Mouse (Mus musculus) lung, embryonic 15.5 days (tissue): ENCODE results near the gene Abhd8. TPM values are rescaled to one million over a fixed set of nuclear protein-coding genes. Genes with fewer than 3 reads are reported as not detected.

Source experiments
- ATAC-seq: fragments of 200-750 bp; cut with Nextera tagmentation; 2 replicates; pipeline ENCODE4 v1.8.0; 2017; ENCODE audit warnings: moderate number of reproducible peaks, borderline replicate concordance; ENCODE audit not compliant: low FRiP score, low TSS enrichment; ENCODE audit errors: extremely low read depth
- H3K27ac ChIP-seq: fragments of 300-500 bp; sonication (generic); 2 replicates; pipeline ENCODE4 v1.5.1; 2015; ENCODE audit warnings: moderate library complexity, mild to moderate bottlenecking, inconsistent platforms
- H3K27me3 ChIP-seq: fragments of 300-500 bp; sonication (generic); 2 replicates; pipeline ENCODE4 v1.6.1; 2015; ENCODE audit warnings: inconsistent platforms
- H3K36me3 ChIP-seq: fragments of 300-500 bp; sonication (generic); 2 replicates; pipeline ENCODE4 v1.6.1; 2015; ENCODE audit warnings: inconsistent platforms
- H3K4me1 ChIP-seq: fragments of 300-500 bp; sonication (generic); 2 replicates; pipeline ENCODE4 v1.6.1; 2015; ENCODE audit warnings: inconsistent platforms
- H3K4me2 ChIP-seq: fragments of 300-500 bp; sonication (generic); 2 replicates; pipeline ENCODE4 v1.6.1; 2015; ENCODE audit warnings: inconsistent platforms, mild to moderate bottlenecking, moderate library complexity
- H3K4me3 ChIP-seq: fragments of 300-500 bp; sonication (generic); 2 replicates; pipeline ENCODE4 v1.5.1; 2015; ENCODE audit warnings: mild to moderate bottlenecking, inconsistent platforms
- H3K9ac ChIP-seq: fragments of 300-500 bp; sonication (generic); 2 replicates; pipeline ENCODE4 v1.6.1; 2015; ENCODE audit warnings: inconsistent platforms
- H3K9me3 ChIP-seq: fragments of 300-500 bp; sonication (generic); 2 replicates; pipeline ENCODE4 v1.6.1; 2016; ENCODE audit warnings: inconsistent platforms
- WGBS: fragments of 180-500 bp; shearing (Covaris S2); methylation state at CpG from one replicate; pipeline ENCODE4 v1.1.7; 2015; 5-methylcytosine and 5-hydroxymethylcytosine counted together
- polyA plus RNA-seq: library from polyadenylated mRNA; unstranded; fragments of >200 nt; fragmentation: Nextera tagmentation; extraction: Ambion mirVana; gene quantifications from 2 replicates; pipeline ENCODE4 v1.2.1, GENCODE M21; 2015

Gene Abhd8
- polyA plus RNA-seq, 1 experiment from 2014 or later: 51.3 TPM

DNA sequence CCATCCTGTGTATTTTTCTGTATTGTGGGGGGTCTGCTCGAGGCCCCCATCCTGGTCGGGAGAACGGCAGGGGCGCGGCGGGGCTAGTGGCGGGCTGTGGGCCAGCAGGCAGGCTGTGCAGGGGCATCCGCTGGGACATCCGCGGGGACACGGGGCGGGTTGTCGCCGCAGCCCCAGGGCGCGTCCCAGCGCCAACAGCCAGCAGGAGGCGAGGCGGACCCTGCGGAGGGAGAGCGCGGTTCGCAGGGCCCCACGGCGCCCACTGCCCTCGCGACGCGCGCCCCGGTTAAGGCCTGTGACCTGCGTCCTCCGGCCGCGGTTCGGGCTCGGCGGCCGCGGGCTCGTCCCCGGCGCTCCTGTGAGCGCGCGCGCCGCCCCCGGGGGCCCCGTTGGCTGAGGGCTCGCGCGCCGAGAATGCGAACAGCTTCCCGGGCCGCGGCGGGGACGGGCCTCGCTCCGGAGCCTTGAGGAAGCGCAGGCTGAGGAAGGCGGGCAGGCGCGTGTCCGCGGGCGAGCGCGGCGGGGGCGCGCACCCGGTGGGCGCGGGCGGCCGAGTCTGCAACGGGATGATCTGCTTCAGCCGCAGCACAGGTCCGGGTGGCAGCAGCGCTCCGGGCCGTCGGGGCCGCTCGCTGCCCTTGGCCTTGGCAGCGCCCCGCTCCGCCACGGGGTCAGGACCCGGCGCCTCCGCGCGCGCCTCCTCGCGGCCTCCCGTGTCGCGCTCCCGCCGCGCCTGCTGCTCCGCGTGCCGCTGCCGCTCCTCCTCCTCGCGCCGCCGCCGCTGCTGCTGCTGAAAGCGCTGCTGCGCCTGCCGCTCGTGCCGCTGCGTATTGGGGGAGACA is 12.9 kb upstream of the Abhd8 start:
- Histone ChIP-seq H3K4me2 (peak overlapping the region; percentile 91), H3K4me3 (peak overlapping the region; percentile 68), H3K9ac (peak overlapping the region; percentile 62), H3K27me3 (no peaks in the 10 kb centered on the region), H3K4me1 (peaks cover 21% of the 10 kb centered on the region), H3K9me3 (no peaks in the 10 kb centered on the region), H3K36me3 (peaks cover 37% of the 10 kb centered on the region), H3K27ac (peak overlapping the region; percentile 93)
- under 1% methylated on average over 109 of the region's 121 CpGs for WGBS
- ATAC-seq: peak; percentile 76

DNA sequence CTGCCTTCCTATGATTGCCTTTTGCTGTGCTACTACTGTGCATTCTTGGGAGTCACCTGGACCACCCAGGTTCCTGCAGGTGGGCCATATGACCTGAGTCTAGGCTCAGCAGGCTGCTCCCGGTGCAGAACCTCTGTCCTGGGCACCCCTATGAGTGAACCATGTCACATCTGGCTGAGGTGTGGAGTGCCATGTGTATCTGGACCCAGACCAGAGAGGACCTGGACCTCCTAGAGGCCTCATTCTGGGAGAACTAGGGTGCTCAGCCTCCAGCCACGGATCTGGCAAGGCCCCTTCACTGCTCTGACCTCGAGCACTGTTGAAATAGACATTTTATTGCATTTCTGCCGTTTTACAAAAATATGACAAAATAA is 12.2 kb upstream of the Abhd8 start:
- Histone ChIP-seq H3K27me3 (no peaks in the 10 kb centered on the region), H3K4me2 (peak overlapping the region; percentile 91), H3K4me1 (peaks cover 27% of the 10 kb centered on the region), H3K9ac (peak overlapping the region; percentile 62), H3K4me3 (peak overlapping the region; percentile 68), H3K9me3 (no peaks in the 10 kb centered on the region), H3K27ac (peak overlapping the region; percentile 93), H3K36me3 (peaks cover 36% of the 10 kb centered on the region)
- no peak for ATAC-seq
- 26% methylated on average over 4 of the region's 4 CpGs for WGBS

DNA sequence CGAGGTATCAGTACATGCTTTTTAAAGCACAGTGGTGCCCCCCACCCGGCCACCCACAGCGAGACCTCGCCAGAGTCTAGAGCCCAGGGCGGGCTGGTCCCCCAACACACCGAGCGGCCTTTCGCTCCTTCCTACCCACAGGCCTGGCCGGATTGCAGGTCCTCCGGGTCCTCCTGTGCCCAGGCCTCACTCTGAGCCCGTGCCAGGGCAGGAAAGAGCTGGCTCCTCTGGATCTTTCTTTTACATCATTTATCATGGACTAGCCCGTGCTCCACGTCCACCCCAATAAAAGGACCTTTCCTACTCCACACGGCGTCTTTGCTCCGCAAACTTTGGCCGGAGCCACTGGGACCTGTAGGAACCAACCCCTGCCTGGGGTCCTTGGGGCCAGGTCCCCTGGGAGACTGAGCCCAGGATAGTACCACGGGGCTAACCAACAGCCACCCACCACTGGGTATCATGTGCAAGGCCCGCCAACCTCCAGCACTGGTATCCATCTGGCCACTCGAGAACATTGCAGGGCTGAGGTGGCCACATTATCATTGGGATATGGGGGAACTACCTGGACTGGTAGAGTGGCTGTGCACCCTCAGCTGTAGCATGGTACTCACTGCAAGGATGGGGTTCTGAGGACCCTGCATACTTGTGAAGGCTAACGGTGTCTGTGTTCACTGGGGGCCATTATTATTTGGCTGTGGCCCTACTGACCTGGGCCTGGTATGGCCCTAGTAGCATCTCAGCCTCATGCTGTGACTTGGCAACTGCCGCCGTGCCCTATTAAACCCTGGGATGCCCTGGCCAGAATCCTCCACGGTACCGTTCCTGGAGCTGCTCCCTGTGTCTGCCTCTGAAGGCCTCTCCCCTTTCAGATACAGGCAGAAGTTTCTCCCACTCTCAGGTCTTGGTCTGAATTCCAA is 11.6 kb upstream of the Abhd8 start:
- Histone ChIP-seq H3K4me2 (peak overlapping the region; percentile 91), H3K9me3 (no peaks in the 10 kb centered on the region), H3K27me3 (no peaks in the 10 kb centered on the region), H3K4me1 (peaks cover 34% of the 10 kb centered on the region), H3K36me3 (peaks cover 32% of the 10 kb centered on the region), H3K9ac (no peak overlapping the region), H3K4me3 (no peak overlapping the region), H3K27ac (peak overlapping the region; percentile 93; the same call in 1 of the 2 replicates)
- 87% methylated on average over 25 of the region's 25 CpGs for WGBS
- no peak for ATAC-seq

- Histone ChIP-seq H3K4me3 (no peak overlapping the region), H3K9ac (no peak overlapping the region), H3K9me3 (no peaks in the 10 kb centered on the region), H3K36me3 (peaks cover 28% of the 10 kb centered on the region), H3K4me2 (no peak overlapping the region), H3K4me1 (peaks cover 40% of the 10 kb centered on the region), H3K27me3 (no peaks in the 10 kb centered on the region), H3K27ac (no peak overlapping the region)
- WGBS: 89% methylated on average over 18 of the region's 18 CpGs
- no peak for ATAC-seq
These were observed 10.9 kb upstream of the Abhd8 start for GRCm38 (mm10) chr8:71474344-71474743.

GRCm38 (mm10) chr8:71472601-71473386 is 9.3 kb upstream of the Abhd8 start:
- peaks cover 28% of the 10 kb centered on the region for H3K36me3 ChIP-seq
- no peak overlapping the region for H3K4me3 ChIP-seq
- H3K4me2 ChIP-seq: no peak overlapping the region
- no peak overlapping the region for H3K27ac ChIP-seq
- no peak for ATAC-seq
- no peaks in the 10 kb centered on the region for H3K27me3 ChIP-seq
- no peaks in the 10 kb centered on the region for H3K9me3 ChIP-seq
- peaks cover 40% of the 10 kb centered on the region for H3K4me1 ChIP-seq
- H3K9ac ChIP-seq: no peak overlapping the region
- WGBS: 78% methylated on average over 8 of the region's 8 CpGs

GRCm38 (mm10) chr8:71471861-71472260 is 8.4 kb upstream of the Abhd8 start:
- Histone ChIP-seq H3K4me2 (no peak overlapping the region), H3K27me3 (no peaks in the 10 kb centered on the region), H3K9ac (no peak overlapping the region), H3K36me3 (peaks cover 28% of the 10 kb centered on the region), H3K4me1 (peaks cover 31% of the 10 kb centered on the region), H3K4me3 (no peak overlapping the region), H3K9me3 (no peaks in the 10 kb centered on the region), H3K27ac (no peak overlapping the region)
- WGBS: 94% methylated on average over 17 of the region's 17 CpGs
- ATAC-seq: no peak

GRCm38 (mm10) chr8:71470913-71471255 is 7.4 kb upstream of the Abhd8 start:
- Histone ChIP-seq H3K9me3 (no peaks in the 10 kb centered on the region), H3K36me3 (peaks cover 28% of the 10 kb centered on the region), H3K27me3 (no peaks in the 10 kb centered on the region), H3K27ac (no peak overlapping the region), H3K4me1 (peaks cover 30% of the 10 kb centered on the region), H3K4me2 (0 out of 2 replicates have a peak overlapping the region, but pooled peaks have one; percentile 92), H3K9ac (no peak overlapping the region), H3K4me3 (no peak overlapping the region)
- 60% methylated on average over 5 of the region's 5 CpGs for WGBS
- ATAC-seq: no peak

DNA sequence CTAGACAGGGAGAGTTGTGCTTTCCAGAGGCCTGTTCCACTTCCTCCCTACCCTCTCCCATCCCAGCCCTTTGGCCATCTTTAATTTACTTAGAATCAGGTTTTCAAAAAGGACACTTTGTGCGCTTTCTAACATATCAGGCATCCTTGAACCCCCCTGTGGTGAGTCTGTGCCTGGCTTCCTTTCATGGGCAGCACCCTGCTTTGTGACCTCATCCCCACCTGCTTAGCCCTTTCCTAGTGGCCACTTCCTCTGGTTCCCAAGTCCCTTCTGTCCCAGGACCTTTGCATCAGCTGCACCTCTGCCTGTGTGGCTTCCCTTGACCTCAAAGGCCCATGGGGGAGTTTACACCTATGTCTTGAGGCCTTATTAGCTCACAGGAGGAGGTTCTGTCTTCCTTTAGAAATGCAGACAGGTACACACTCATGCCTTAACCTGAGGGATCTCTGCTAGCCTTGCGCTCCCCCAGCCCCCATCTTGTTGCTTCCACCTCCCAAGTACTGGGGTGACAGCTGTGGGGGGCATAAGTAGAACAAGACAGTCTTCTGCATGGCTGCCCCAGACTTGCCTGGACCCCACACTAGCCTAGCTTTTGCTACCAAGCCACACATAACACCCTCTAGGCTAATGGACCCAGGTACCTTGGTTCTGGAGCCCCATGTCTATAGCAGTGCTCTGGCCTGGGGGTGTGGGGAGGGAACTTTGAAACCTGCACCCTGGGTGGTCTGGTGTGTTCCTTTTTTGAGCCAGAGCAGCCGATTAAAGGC is 6.9 kb upstream of the Abhd8 start:
- Histone ChIP-seq H3K36me3 (peaks cover 28% of the 10 kb centered on the region), H3K4me3 (peak overlapping the region; percentile 93), H3K27me3 (no peaks in the 10 kb centered on the region), H3K9me3 (no peaks in the 10 kb centered on the region), H3K4me1 (peaks cover 30% of the 10 kb centered on the region), H3K4me2 (peak overlapping the region; percentile 92), H3K9ac (peak overlapping the region; percentile 77), H3K27ac (no peak overlapping the region)
- whole genome bisulfite sequencing: 73% methylated on average over 3 of the region's 3 CpGs
- no peak for ATAC-seq

- peak overlapping the region; percentile 92 for H3K4me2 ChIP-seq
- peaks cover 19% of the 10 kb centered on the region for H3K36me3 ChIP-seq
- peaks cover 29% of the 10 kb centered on the region for H3K4me1 ChIP-seq
- WGBS: 1% methylated on average over 24 of the region's 24 CpGs
- peak overlapping the region; percentile 77 for H3K9ac ChIP-seq
- H3K9me3 ChIP-seq: no peaks in the 10 kb centered on the region
- H3K4me3 ChIP-seq: peak overlapping the region; percentile 93
- H3K27ac ChIP-seq: peak overlapping the region; percentile 77
- H3K27me3 ChIP-seq: no peaks in the 10 kb centered on the region
- ATAC-seq: peak; percentile 19; the same call in 1 of the 2 replicates
These were observed 6.0 kb upstream of the Abhd8 start for GRCm38 (mm10) chr8:71469411-71469810.

- 1% methylated on average over 38 of the region's 52 CpGs for WGBS
- peaks cover 33% of the 10 kb centered on the region for H3K4me1 ChIP-seq
- peak within 1 kb of the TSS; percentile 92 for H3K4me2 ChIP-seq
- peak within 1 kb of the TSS; percentile 93 for H3K4me3 ChIP-seq
- peak within 1 kb of the TSS; percentile 77 for H3K9ac ChIP-seq
- peaks cover 14% of the 10 kb centered on the region; the same call in 1 of the 2 replicates for H3K36me3 ChIP-seq
- peak; percentile 89 for ATAC-seq
- no peaks in the 10 kb centered on the region for H3K9me3 ChIP-seq
- peak within 1 kb of the TSS; percentile 77 for H3K27ac ChIP-seq
- H3K27me3 ChIP-seq: no peaks in the 10 kb centered on the region
These were observed 5.5 kb upstream of the Abhd8 start, which contains the start of gene Dda1 for GRCm38 (mm10) chr8:71468916-71469315. Dda1 (plus strand) TSS chr8:71469199.

DNA sequence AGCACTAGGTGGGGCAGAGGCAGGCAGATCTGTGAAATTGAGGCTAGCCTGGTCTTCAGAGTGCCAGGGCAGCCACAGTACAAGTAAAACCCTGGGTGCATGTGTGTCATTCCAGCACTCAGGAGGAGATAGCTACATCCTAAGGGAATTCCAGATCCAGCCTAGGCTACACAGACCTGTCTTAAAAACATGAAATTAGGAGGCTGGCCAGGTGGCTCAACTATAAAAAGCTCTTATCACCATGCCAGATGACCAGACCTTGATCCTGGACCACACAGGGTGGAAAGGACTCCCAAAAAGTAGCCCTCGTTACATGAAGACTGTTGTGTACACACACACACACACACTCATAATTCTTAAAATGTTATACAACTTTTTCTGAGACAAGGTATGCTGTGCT is 4.5 kb upstream of the Abhd8 start:
- no peak for ATAC-seq
- Histone ChIP-seq H3K27me3 (no peaks in the 10 kb centered on the region), H3K9me3 (no peaks in the 10 kb centered on the region), H3K36me3 (peaks cover 6% of the 10 kb centered on the region; the same call in 1 of the 2 replicates), H3K4me1 (peaks cover 38% of the 10 kb centered on the region), H3K4me3 (no peak overlapping the region), H3K4me2 (no peak overlapping the region), H3K27ac (no peak overlapping the region), H3K9ac (no peak overlapping the region)
- 93% methylated on average over 1 of the region's 1 CpGs for WGBS
